Mouse (Mus musculus) heart, embryonic 12.5 days (tissue): ENCODE measurements around the gene Upf1. TPM values are rescaled to one million over a fixed set of nuclear protein-coding genes. Genes with fewer than 3 reads are reported as not detected.
A peak's percentile ranks its signal among the peaks of the same experiment; 100 is the strongest.

Experiments used
- ATAC-seq: fragments of 200-750 bp; cut with Nextera tagmentation; 2 replicates; pipeline ENCODE4 v1.8.0; 2017; ENCODE audit warnings: moderate TSS enrichment, moderate library complexity; ENCODE audit not compliant: insufficient number of reproducible peaks, low FRiP score
- H3K27ac ChIP-seq: fragments of 300-500 bp; sonication (generic); 2 replicates; pipeline ENCODE4 v1.5.1; 2016; ENCODE audit warnings: mild to moderate bottlenecking, moderate library complexity; ENCODE audit not compliant: poor library complexity, severe bottlenecking
- H3K27me3 ChIP-seq: fragments of 300-500 bp; sonication (generic); replicated peaks from 2 replicates; pipeline ENCODE4 v1.6.1; 2016; ENCODE audit warnings: mild to moderate bottlenecking, moderate library complexity
- H3K36me3 ChIP-seq: fragments of 300-500 bp; sonication (generic); 2 replicates; pipeline ENCODE4 v1.6.1; 2016; ENCODE audit warnings: mild to moderate bottlenecking, moderate library complexity
- H3K4me1 ChIP-seq: fragments of 300-500 bp; sonication (generic); replicated peaks from 2 replicates; pipeline ENCODE4 v1.6.1; 2016; ENCODE audit warnings: mild to moderate bottlenecking
- H3K4me2 ChIP-seq: fragments of 300-500 bp; sonication (generic); 2 replicates; pipeline ENCODE4 v1.6.1; 2016; ENCODE audit warnings: mild to moderate bottlenecking, moderate library complexity
- H3K4me3 ChIP-seq: fragments of 300-500 bp; sonication (generic); 2 replicates; pipeline ENCODE4 v1.5.1; 2016; ENCODE audit warnings: mild to moderate bottlenecking
- H3K9ac ChIP-seq: fragments of 300-500 bp; sonication (generic); 2 replicates; pipeline ENCODE4 v1.6.1; 2016; ENCODE audit warnings: mild to moderate bottlenecking, moderate library complexity
- H3K9me3 ChIP-seq: fragments of 300-500 bp; sonication (generic); replicated peaks from 2 replicates; pipeline ENCODE4 v1.6.1; 2016; ENCODE audit warnings: mild to moderate bottlenecking, moderate library complexity
- WGBS: fragments of 180-500 bp; shearing (Covaris S2); methylation state at CpG from one replicate; pipeline ENCODE4 v1.1.7; 2016; 5-methylcytosine and 5-hydroxymethylcytosine counted together
- polyA plus RNA-seq: library from polyadenylated mRNA; unstranded; fragments of >200 nt; fragmentation: Nextera tagmentation; extraction: Ambion mirVana; gene quantifications from 2 replicates; pipeline ENCODE4 v1.2.1, GENCODE M21; 2016

Upf1 gene
- polyA plus RNA-seq, 1 experiment from 2014 or later, result 24.5 TPM

DNA sequence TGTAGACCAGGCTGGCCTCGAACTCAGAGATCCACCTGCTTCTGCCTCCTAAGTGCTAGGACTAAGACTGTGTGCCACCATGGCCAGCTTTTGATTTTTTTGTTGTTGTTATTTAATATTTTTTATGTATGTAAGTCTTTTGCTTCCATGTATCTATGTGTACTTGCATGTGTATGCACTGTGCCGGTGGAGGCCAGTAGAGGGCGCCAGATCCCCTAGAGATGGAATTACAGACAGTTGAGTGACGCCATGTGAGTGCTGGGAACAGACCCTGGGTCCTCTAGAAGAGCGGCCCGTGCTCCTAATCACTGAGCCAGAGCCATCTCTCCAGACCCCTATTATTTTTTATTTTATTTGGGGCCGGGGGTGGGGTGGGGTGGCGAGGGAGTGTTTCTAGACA is 66.3 kb downstream of the Upf1 start:
- no peak overlapping the region for H3K4me3 ChIP-seq
- ATAC-seq, result no peak
- WGBS, result 84% methylated on average over 8 of the region's 8 CpGs
- no peak overlapping the region for H3K9ac ChIP-seq
- H3K9me3 ChIP-seq, result no peaks in the 10 kb centered on the region
- H3K27me3 ChIP-seq, result no peaks in the 10 kb centered on the region
- H3K27ac ChIP-seq, result no peak overlapping the region
- peaks cover 64% of the 10 kb centered on the region for H3K36me3 ChIP-seq
- peaks cover 7% of the 10 kb centered on the region for H3K4me1 ChIP-seq
- H3K4me2 ChIP-seq, result no peak overlapping the region

DNA sequence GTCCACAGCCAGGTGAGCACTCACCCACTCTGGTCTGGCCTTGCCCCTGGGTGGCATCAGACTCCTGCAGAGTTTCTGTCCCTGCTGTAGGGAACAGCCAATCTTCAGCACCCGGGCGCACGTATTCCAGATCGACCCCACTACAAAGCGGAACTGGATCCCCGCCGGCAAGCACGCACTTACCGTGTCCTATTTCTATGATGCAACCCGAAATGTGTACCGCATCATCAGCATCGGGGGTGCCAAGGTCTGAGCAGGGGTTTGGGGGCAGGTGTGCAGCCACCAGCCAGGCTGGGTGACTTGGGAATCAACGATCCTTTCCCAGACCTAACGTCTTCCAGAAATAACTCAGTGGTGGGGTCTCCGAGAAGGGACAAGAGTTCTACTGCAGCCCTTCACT is 67.8 kb downstream of the Upf1 start:
- no peak overlapping the region for H3K9ac ChIP-seq
- H3K4me2 ChIP-seq, result no peak overlapping the region
- H3K9me3 ChIP-seq, result no peaks in the 10 kb centered on the region
- no peak for ATAC-seq
- WGBS, result 92% methylated on average over 15 of the region's 15 CpGs
- peaks cover 19% of the 10 kb centered on the region for H3K4me1 ChIP-seq
- H3K4me3 ChIP-seq, result no peak overlapping the region
- no peak overlapping the region for H3K27ac ChIP-seq
- H3K27me3 ChIP-seq, result no peaks in the 10 kb centered on the region
- H3K36me3 ChIP-seq, result peaks cover 51% of the 10 kb centered on the region

GRCm38 (mm10) chr8:70284421-70284820 is 68.7 kb downstream of the Upf1 start:
- H3K27me3 ChIP-seq, result no peaks in the 10 kb centered on the region
- no peak overlapping the region for H3K27ac ChIP-seq
- H3K4me2 ChIP-seq, result peak overlapping the region; percentile 82
- WGBS, result 77% methylated on average over 5 of the region's 5 CpGs
- H3K4me1 ChIP-seq, result peaks cover 20% of the 10 kb centered on the region
- H3K9ac ChIP-seq, result no peak overlapping the region
- H3K4me3 ChIP-seq, result peak overlapping the region; percentile 78; the same call in 1 of the 2 replicates
- ATAC-seq, result no peak
- H3K36me3 ChIP-seq, result peaks cover 42% of the 10 kb centered on the region
- H3K9me3 ChIP-seq, result no peaks in the 10 kb centered on the region

- Histone ChIP-seq H3K4me1 (peaks cover 30% of the 10 kb centered on the region), H3K4me3 (peak overlapping the region; percentile 78), H3K27ac (peak overlapping the region; percentile 61), H3K27me3 (no peaks in the 10 kb centered on the region), H3K36me3 (peaks cover 36% of the 10 kb centered on the region), H3K9ac (peak overlapping the region; percentile 95), H3K9me3 (no peaks in the 10 kb centered on the region), H3K4me2 (peak overlapping the region; percentile 82)
- whole genome bisulfite sequencing, result 2% methylated on average over 54 of the region's 55 CpGs
- ATAC-seq, result peak; percentile 49
Observed at GRCm38 (mm10) chr8:70283136-70284077, 69.7 kb downstream of the Upf1 start.

- Histone ChIP-seq H3K27ac (peak within 1 kb of the TSS; percentile 69), H3K9me3 (no peaks in the 10 kb centered on the region), H3K27me3 (no peaks in the 10 kb centered on the region), H3K4me1 (peaks cover 36% of the 10 kb centered on the region), H3K4me3 (peak within 1 kb of the TSS; percentile 78), H3K4me2 (peak within 1 kb of the TSS; percentile 82), H3K9ac (peak within 1 kb of the TSS; percentile 95), H3K36me3 (peaks cover 31% of the 10 kb centered on the region)
- under 1% methylated on average over 34 of the region's 36 CpGs for WGBS
- peak; percentile 84 for ATAC-seq
Observed at GRCm38 (mm10) chr8:70282603-70283135, 70.4 kb downstream of the Upf1 start, which contains the start of gene Homer3. TSS of gene Homer3 (plus strand) at chr8:70282827.

Other genes with a start within 250 kb of the Upf1 start
- 0.17 and 0.31 TPM in 2 replicates for gene Ncan, start 232.4 kb downstream of the Upf1 start, polyA plus RNA-seq
- gene Nr2c2ap, start 221.9 kb downstream of the Upf1 start, polyA plus RNA-seq, result 28.5 and 29.1 TPM in 2 replicates
- gene Rfxank, start 214.1 kb downstream of the Upf1 start, polyA plus RNA-seq, result 17.7 and 18.7 TPM in 2 replicates
- gene Borcs8, start 213.8 kb downstream of the Upf1 start, polyA plus RNA-seq, result 30.3 and 38.1 TPM in 2 replicates
- not detected in 2 replicates for gene Mef2b, start 213.6 kb downstream of the Upf1 start, polyA plus RNA-seq
- gene Tmem161a, start 180.9 kb downstream of the Upf1 start, polyA plus RNA-seq, result 98.0 and 100 TPM in 2 replicates
- 8.5 and 9.7 TPM in 2 replicates for gene Slc25a42, start 141.0 kb downstream of the Upf1 start, polyA plus RNA-seq
- gene Sugp2, start 119.1 kb downstream of the Upf1 start, polyA plus RNA-seq, result 33.8 and 36.0 TPM in 2 replicates
- 22.6 and 23.4 TPM in 2 replicates for gene Armc6, start 118.8 kb downstream of the Upf1 start, polyA plus RNA-seq
- 46.0 and 48.4 TPM in 2 replicates for gene Homer3, start 70.5 kb downstream of the Upf1 start, polyA plus RNA-seq
- gene Ddx49, start 50.8 kb downstream of the Upf1 start, polyA plus RNA-seq, result 32.8 and 34.3 TPM in 2 replicates
- 251 and 272 TPM in 2 replicates for gene Cope, start 50.8 kb downstream of the Upf1 start, polyA plus RNA-seq
- gene Cers1, start 37.5 kb downstream of the Upf1 start, polyA plus RNA-seq, result 2.1 and 2.5 TPM in 2 replicates
- 2.1 TPM in 2 replicates for gene Gdf1, start 23.5 kb downstream of the Upf1 start, polyA plus RNA-seq
- 2.7 and 3.6 TPM in 2 replicates for gene Comp, start 20.3 kb upstream of the Upf1 start, polyA plus RNA-seq
- gene Crtc1, start 86.3 kb upstream of the Upf1 start, polyA plus RNA-seq, result 14.9 and 15.0 TPM in 2 replicates
- gene Klhl26, start 123.7 kb upstream of the Upf1 start, polyA plus RNA-seq, result 12.6 and 14.0 TPM in 2 replicates
- 0.22 and 0.33 TPM in 2 replicates for gene Tmem59l, start 134.1 kb upstream of the Upf1 start, polyA plus RNA-seq
- 1.00 and 1.8 TPM in 2 replicates for gene Crlf1, start 139.9 kb upstream of the Upf1 start, polyA plus RNA-seq
- 115 TPM in 2 replicates for gene Rex1bd, start 153.5 kb upstream of the Upf1 start, polyA plus RNA-seq
- gene Uba52, start 157.5 kb upstream of the Upf1 start, polyA plus RNA-seq, result 779 and 792 TPM in 2 replicates
- 227 and 231 TPM in 2 replicates for gene Fkbp8, start 174.4 kb upstream of the Upf1 start, polyA plus RNA-seq
- 64.2 and 65.7 TPM in 2 replicates for gene Kxd1, start 174.7 kb upstream of the Upf1 start, polyA plus RNA-seq
- 13.5 and 14.7 TPM in 2 replicates for gene Ell, start 186.2 kb upstream of the Upf1 start, polyA plus RNA-seq
- 138 and 142 TPM in 2 replicates for gene Isyna1, start 241.1 kb upstream of the Upf1 start, polyA plus RNA-seq